Mouse (Mus musculus) CH12.LX (cell line): ENCODE measurements at regions not wholly inside any gene's neighbourhood (a gene's known extent, or its start where the extent isn't known, plus 50 kb on each side); places are given as distances from the start of the nearest gene placed in this dataset.

Experiments used
- DNase-seq: peaks from one replicate; pipeline ENCODE4 v3.0.0-alpha.2; 2013; ENCODE audit errors: extremely low read depth
- H3K27ac ChIP-seq: 2 replicates; pipeline ENCODE4 v1.5.1; 2012; ENCODE audit warnings: low read depth, mild to moderate bottlenecking, control low read depth, moderate library complexity; ENCODE audit not compliant: insufficient read depth
- H3K27me3 ChIP-seq: replicated peaks from 2 replicates; pipeline ENCODE3; 2012; ENCODE audit warnings: inconsistent platforms
- H3K36me3 ChIP-seq, 2 experiments: replicated peaks in 1 of 2; 2 replicates each; pipeline versions ENCODE3 to v1.6.1; 2012; ENCODE audit warnings: inconsistent platforms in 1 of 2, low read length in 1 of 2, mild to moderate bottlenecking in 1 of 2, mixed read lengths in 1 of 2, moderate library complexity in 1 of 2; ENCODE audit not compliant: control insufficient read depth in 1 of 2, insufficient read depth in 1 of 2
- H3K4me1 ChIP-seq, 2 experiments: 2 replicates each; pipeline ENCODE4 v1.6.1; 2012; ENCODE audit warnings: inconsistent platforms in 1 of 2, moderate library complexity in 1 of 2; ENCODE audit not compliant: insufficient read depth in 2 of 2, control insufficient read depth in 1 of 2
- H3K4me2 ChIP-seq: 2 replicates; pipeline ENCODE4 v1.6.1; 2012; ENCODE audit warnings: low read depth, mild to moderate bottlenecking, control low read depth; ENCODE audit not compliant: poor library complexity, insufficient read depth, severe bottlenecking
- H3K4me3 ChIP-seq, 3 experiments: fragments of 150-350 bp in 1 of 3; sonication (generic) in 1 of 3; replicated peaks in 1 of 3; 2 replicates each; pipeline versions ENCODE3 to v1.5.1; 2011 to 2012; ENCODE audit warnings: low read depth in 2 of 3, low read length in 2 of 3, mild to moderate bottlenecking in 2 of 3, moderate library complexity in 2 of 3, control low read depth in 1 of 3, improper control_type of control experiment in 1 of 3, inconsistent platforms in 1 of 3, mixed read lengths in 1 of 3; ENCODE audit not compliant: poor library complexity in 1 of 3
- H3K79me2 ChIP-seq: replicated peaks from 2 replicates; pipeline ENCODE4 v1.6.1; 2012; ENCODE audit warnings: mild to moderate bottlenecking, moderate library complexity; ENCODE audit not compliant: control insufficient read depth, poor library complexity, insufficient read depth, severe bottlenecking; ENCODE audit errors: extremely low read depth
- H3K9ac ChIP-seq: 2 replicates; pipeline ENCODE4 v1.6.1; 2012; ENCODE audit warnings: low read depth, mild to moderate bottlenecking, control low read depth, moderate library complexity; ENCODE audit not compliant: insufficient read depth
- H3K9me3 ChIP-seq: replicated peaks from 2 replicates; pipeline ENCODE3; 2012; ENCODE audit warnings: low read length, inconsistent platforms, mixed read lengths
- ETS1 ChIP-seq: conservative IDR thresholded peaks from 2 replicates; pipeline ENCODE4 v1.6.1; 2012; ENCODE audit warnings: low read depth, mild to moderate bottlenecking, inconsistent platforms, low read length, improper control_type of control experiment, moderate library complexity
- GABPA ChIP-seq: IDR thresholded peaks from 2 replicates; pipeline ENCODE4 v1.6.1; 2012; ENCODE audit warnings: low read depth, low read length, improper control_type of control experiment, inconsistent platforms; ENCODE audit not compliant: insufficient replicate concordance
- HCFC1 ChIP-seq: IDR thresholded peaks from 2 replicates; pipeline ENCODE4 v1.6.1; 2012; ENCODE audit warnings: low read depth, mild to moderate bottlenecking, inconsistent platforms, low read length, improper control_type of control experiment
- JUN ChIP-seq: IDR thresholded peaks from 2 replicates; pipeline ENCODE4 v1.6.1; 2011; ENCODE audit warnings: low read depth, mild to moderate bottlenecking, low read length, improper control_type of control experiment, moderate library complexity; ENCODE audit not compliant: insufficient read depth
- KAT2A ChIP-seq: IDR thresholded peaks from 2 replicates; pipeline ENCODE4 v1.6.1; 2012; ENCODE audit warnings: low read length, improper control_type of control experiment, inconsistent platforms; ENCODE audit not compliant: insufficient replicate concordance
- MAFK ChIP-seq: IDR thresholded peaks from 2 replicates; pipeline ENCODE4 v1.6.1; 2011; ENCODE audit warnings: low read length, improper control_type of control experiment; ENCODE audit not compliant: insufficient replicate concordance
- MAZ ChIP-seq: IDR thresholded peaks from 2 replicates; pipeline ENCODE4 v1.6.1; 2012; ENCODE audit warnings: low read depth, mild to moderate bottlenecking, inconsistent platforms, low read length, improper control_type of control experiment, moderate library complexity
- MEF2A ChIP-seq: IDR thresholded peaks from 2 replicates; pipeline ENCODE4 v1.6.1; 2014; ENCODE audit warnings: low read depth, mild to moderate bottlenecking, inconsistent platforms, low read length, improper control_type of control experiment, borderline replicate concordance
- NELFE ChIP-seq: IDR thresholded peaks from 2 replicates; pipeline ENCODE4 v1.6.1; 2011; ENCODE audit warnings: low read depth, low read length, improper control_type of control experiment
- NRF1 ChIP-seq: IDR thresholded peaks from 2 replicates; pipeline ENCODE4 v1.6.1; 2014; ENCODE audit warnings: low read depth, mild to moderate bottlenecking, inconsistent platforms, low read length, improper control_type of control experiment, moderate library complexity
- PAX5 ChIP-seq: IDR thresholded peaks from 2 replicates; pipeline ENCODE4 v1.6.1; 2012; ENCODE audit warnings: low read length, inconsistent platforms, mixed read lengths
- POLR2AphosphoS2 ChIP-seq: IDR thresholded peaks from 2 replicates; pipeline ENCODE4 v1.6.1; 2011; ENCODE audit warnings: low read depth, low read length, improper control_type of control experiment
- SIN3A ChIP-seq: IDR thresholded peaks from 2 replicates; pipeline ENCODE4 v1.6.1; 2012; ENCODE audit warnings: low read length, improper control_type of control experiment, inconsistent platforms
- TBP ChIP-seq: conservative IDR thresholded peaks from 2 replicates; pipeline ENCODE4 v1.6.1; 2011; ENCODE audit warnings: low read depth, low read length, improper control_type of control experiment
- UBTF ChIP-seq: IDR thresholded peaks from 2 replicates; pipeline ENCODE4 v1.6.1; 2012; ENCODE audit warnings: low read depth, mild to moderate bottlenecking, inconsistent platforms, low read length, improper control_type of control experiment, moderate library complexity
- dilution Hi-C: fragments of 300-500 bp; cut with MboI; formaldehyde crosslinking; loops from 2 replicates; pipeline ENCODE4 v1.14.3; 2020; ENCODE audit warnings: low sequenced_read_pairs; ENCODE audit not compliant: extremely low pct_unique_long_range_greater_than_20kb, extremely low pct_ligation_motif_present
- in situ Hi-C: fragments of 300-500 bp; cut with MboI; formaldehyde crosslinking; loops from 3 replicates; pipeline ENCODE4 v1.14.3; 2019; ENCODE audit warnings: low sequenced_read_pairs, low pct_ligation_motif_present, low pct_unique_long_range_greater_than_20kb, mixed read lengths

DNA sequence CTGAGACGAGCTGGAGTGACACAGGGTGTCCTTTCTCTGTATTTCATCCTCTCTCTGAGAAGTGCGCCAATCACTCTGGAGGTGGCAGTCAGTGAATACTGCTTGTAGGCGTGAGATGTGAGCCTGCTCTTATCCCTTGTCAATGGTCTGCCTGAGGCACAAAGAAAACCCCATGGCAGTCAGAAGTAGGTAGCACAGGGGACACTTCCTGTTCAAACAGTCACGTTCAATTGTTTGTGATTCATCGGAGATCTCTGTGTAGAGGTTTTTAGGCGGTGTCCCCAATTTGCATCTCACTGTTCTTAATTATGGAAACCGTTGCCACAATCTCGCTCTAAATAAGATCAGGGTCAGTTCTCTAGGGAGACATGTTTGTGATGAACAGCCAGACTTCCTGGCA lies 447.7 kb downstream of the Glrx3 start:
- Histone ChIP-seq H3K9me3 (no peaks in the 10 kb centered on the region), H3K36me3 (no peaks in the 10 kb centered on the region), H3K9ac (no peak overlapping the region), H3K4me1 (no peaks in the 10 kb centered on the region), H3K4me2 (no peak overlapping the region), H3K79me2 (no peaks in the 10 kb centered on the region), H3K27me3 (peaks cover 89% of the 10 kb centered on the region), H3K4me3 (no peak overlapping the region), H3K27ac (no peak overlapping the region)
- dilution Hi-C loops (no loop called here), in situ Hi-C loops (no loop called here)
- no peak for DNase-seq
- TF ChIP-seq KAT2A, result no peak
- no peak for TF ChIP-seq GABPA
- TF ChIP-seq MAZ, result no peak
- no peak for TF ChIP-seq NELFE
- TF ChIP-seq POLR2AphosphoS2, result no peak
- TF ChIP-seq UBTF, result no peak

DNA sequence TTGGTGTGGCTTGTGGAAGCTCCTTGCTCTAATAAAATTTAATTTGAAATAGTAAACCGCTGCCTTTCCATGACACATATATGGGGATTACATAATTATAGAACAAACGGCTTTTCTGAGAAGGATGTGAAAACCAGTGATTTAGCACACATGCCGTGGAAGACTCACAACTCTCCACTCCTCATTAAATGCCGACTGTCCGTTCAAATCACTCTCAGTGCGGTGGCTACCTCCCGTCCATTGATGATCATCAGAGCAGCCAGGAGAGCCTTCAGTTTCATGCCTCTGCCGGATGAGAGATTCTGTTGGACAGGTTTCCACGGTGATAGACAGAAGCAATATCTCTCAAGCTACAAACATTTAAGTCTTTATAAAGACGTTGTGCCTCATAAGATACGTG lies 451.3 kb downstream of the Glrx3 start:
- Histone ChIP-seq H3K27me3 (peaks cover 62% of the 10 kb centered on the region), H3K4me3 (no peak overlapping the region), H3K4me1 (no peaks in the 10 kb centered on the region), H3K9me3 (no peaks in the 10 kb centered on the region), H3K36me3 (no peaks in the 10 kb centered on the region), H3K27ac (no peak overlapping the region), H3K9ac (no peak overlapping the region), H3K4me2 (no peak overlapping the region), H3K79me2 (no peaks in the 10 kb centered on the region)
- dilution Hi-C loops, result no loop called here
- in situ Hi-C loops, result no loop called here
- DNase-seq, result no peak
- TF ChIP-seq SIN3A, result no peak
- TF ChIP-seq NRF1, result no peak
- no peak for TF ChIP-seq JUN
- TF ChIP-seq MEF2A, result no peak
- TF ChIP-seq MAZ, result no peak
- TF ChIP-seq ETS1, result no peak
- TF ChIP-seq HCFC1, result no peak
- TF ChIP-seq PAX5, result no peak
- TF ChIP-seq MAFK, result no peak
- TF ChIP-seq KAT2A, result no peak

DNA sequence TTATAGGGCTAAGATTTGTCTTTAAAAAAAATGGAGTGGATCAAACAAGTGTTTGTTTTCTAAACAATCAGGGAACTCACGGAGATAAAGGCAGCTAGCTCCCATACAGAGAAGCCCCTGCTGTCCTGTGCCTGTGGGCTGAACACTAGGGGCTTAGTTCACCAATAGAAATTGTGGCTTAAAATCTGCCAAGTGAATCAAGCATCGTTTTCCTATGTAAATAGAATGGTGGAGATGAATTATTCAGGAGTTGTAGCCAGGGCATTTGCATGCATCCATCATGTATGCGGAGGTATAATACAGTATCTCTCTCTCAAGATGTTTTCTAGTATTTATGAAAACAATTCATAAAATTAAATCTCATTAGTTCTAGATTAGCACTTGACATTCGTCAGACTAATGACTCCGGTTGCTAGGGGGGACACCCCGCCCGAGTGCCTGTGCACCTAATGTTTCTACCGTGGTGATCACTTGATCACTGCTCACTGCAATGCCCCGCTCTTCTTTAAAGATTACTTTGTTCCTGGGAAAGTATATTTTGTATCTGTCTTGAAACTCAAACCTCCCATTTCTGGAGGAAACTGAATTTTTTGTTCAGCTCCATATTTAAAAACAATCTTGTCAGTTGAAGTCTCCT lies 469.1 kb downstream of the Glrx3 start:
- H3K4me3 ChIP-seq, result no peak overlapping the region
- no peak overlapping the region for H3K27ac ChIP-seq
- no peak overlapping the region for H3K9ac ChIP-seq
- no peaks in the 10 kb centered on the region for H3K36me3 ChIP-seq
- DNase-seq, result no peak
- no peaks in the 10 kb centered on the region for H3K9me3 ChIP-seq
- dilution Hi-C loops, result no loop called here
- no peak overlapping the region for H3K4me2 ChIP-seq
- H3K4me1 ChIP-seq, result no peaks in the 10 kb centered on the region
- no peak for TF ChIP-seq TBP
- peaks cover 81% of the 10 kb centered on the region for H3K27me3 ChIP-seq
- H3K79me2 ChIP-seq, result no peaks in the 10 kb centered on the region
- in situ Hi-C loops, result no loop called here
